Mouse (Mus musculus) pancreas, adult 10 weeks (tissue): ENCODE measurements around the gene Sobp. TPM values are rescaled to one million over a fixed set of nuclear protein-coding genes. Genes with fewer than 3 reads are reported as not detected.

Experiments
- polyA plus RNA-seq: library from polyadenylated mRNA; stranded (reverse); fragments of 350-450 nt; fragmentation: Illumina TruSeq; extraction: RNeasy Lipid Tissue Mini Kit (QIAGEN cat#74804); gene quantifications from one replicate; pipeline ENCODE4 v1.2.3, GENCODE M21; 2015; ENCODE audit warnings: low read depth, low replicate concordance; ENCODE audit not compliant: insufficient read depth

Gene Sobp
- polyA plus RNA-seq: 1.0 TPM

DNA sequence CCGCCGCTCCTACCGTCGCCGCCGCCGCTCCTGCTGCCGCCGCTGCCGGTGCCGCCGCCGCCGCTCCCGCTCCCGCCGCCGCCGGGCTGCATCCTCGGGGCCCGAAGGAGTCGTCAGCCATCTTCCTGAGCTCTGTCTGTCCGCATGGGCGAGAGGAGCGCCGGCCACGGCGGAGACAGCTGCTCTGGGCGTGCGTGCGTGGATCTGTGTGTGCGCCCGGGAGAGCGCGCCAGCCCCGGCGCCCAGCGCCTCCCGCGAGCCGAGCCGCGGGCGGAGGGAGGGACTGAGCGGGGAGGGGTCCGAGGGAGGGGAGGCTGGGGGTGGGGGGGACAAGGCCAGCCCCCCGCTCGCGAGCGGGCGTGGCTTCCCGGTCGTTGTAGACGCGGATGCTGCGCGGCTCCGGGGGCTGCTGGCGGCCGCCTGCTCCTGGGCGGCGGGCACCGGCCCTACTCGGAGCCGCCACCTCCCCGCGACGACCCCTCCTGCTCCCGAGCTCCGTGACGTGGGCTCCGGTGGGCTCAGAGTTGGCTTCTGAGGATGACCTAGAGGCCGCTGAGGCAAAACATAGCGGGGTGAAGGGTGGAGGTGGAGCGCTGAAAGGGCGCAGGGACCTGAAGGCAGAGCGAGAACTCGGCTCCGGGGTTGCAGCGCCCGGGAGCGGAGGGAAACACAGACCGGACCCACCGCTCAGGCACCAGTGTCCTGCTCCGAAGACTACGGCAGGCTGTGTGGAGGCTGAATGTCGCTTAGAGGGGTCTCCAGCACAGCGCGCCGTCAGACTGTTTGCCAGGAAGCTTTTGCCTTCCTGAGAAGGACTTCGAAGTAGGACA lies at the start of gene Sobp, which contains the start of gene 9030612E09Rik:
Gene Sobp, minus strand, starts transcription at position 205 of the 830 bp plus-strand sequence.
Gene 9030612E09Rik, plus strand, starts transcription at position 379 of the 830 bp plus-strand sequence.

DNA sequence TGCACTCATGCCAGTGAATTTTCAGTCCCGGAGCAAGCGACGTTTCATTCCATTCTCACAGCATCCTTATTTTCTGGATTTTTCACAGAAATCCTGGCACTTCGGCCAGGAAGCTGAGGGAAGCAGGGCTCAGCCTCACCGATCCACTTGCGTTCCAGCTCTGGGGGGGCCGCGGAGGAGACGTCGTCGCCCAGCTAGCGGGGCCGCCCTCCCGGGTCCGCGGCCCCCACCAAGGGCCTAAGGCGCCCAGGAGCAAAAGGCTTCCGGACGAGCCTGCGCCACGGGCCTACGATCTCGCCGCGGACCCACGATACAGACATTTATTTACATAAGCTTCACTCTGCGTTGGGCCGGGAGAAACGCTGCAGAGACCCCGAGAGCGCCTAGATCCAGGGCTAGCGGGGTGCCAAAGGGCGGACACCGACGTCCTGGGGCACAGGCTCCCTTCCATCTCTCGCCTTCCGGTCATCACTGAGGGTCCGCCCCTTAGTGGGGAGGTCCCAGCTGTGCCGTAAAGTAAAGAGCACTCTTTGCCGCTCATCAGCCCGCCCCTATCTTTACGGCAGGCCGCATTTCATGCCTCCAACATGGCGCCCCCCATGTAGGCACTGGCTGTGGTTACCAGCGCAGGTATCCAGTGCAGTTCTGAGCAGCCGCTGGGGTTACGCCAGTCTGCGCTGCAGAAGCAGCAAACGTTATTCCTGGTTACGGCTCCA lies 46.7 kb upstream of the Sobp start, which contains the start of gene Pdss2:
Gene Pdss2, plus strand, starts transcription at position 577 of the 716 bp plus-strand sequence.

Other genes with a start within 250 kb of the Sobp start
- 0.59 TPM for gene 9030612E09Rik, start 174 bp upstream of the Sobp start, polyA plus RNA-seq
- gene Pdss2, start 47.0 kb upstream of the Sobp start, polyA plus RNA-seq: 1.8 TPM